Mouse (Mus musculus) forebrain, embryonic 13.5 days (tissue): ENCODE data around the gene Cd70. TPM values are rescaled to one million over a fixed set of nuclear protein-coding genes. Genes with fewer than 3 reads are reported as not detected.

Source experiments
- ATAC-seq: fragments of 200-750 bp; cut with Nextera tagmentation; 2 replicates; pipeline ENCODE4 v1.8.0; 2017
- H3K27ac ChIP-seq: fragments of 300-500 bp; sonication (generic); 2 replicates; pipeline ENCODE4 v1.5.1; 2015; ENCODE audit warnings: inconsistent platforms, mild to moderate bottlenecking, moderate library complexity
- H3K27me3 ChIP-seq: fragments of 300-500 bp; sonication (generic); 2 replicates; pipeline ENCODE4 v1.6.1; 2015; ENCODE audit warnings: mild to moderate bottlenecking, inconsistent platforms
- H3K36me3 ChIP-seq: fragments of 300-500 bp; sonication (generic); 2 replicates; pipeline ENCODE4 v1.6.1; 2015; ENCODE audit warnings: mild to moderate bottlenecking, inconsistent platforms; ENCODE audit not compliant: poor library complexity, severe bottlenecking
- H3K4me1 ChIP-seq: fragments of 300-500 bp; sonication (generic); 2 replicates; pipeline ENCODE4 v1.6.1; 2015; ENCODE audit warnings: inconsistent platforms
- H3K4me2 ChIP-seq: fragments of 300-500 bp; sonication (generic); 2 replicates; pipeline ENCODE4 v1.6.1; 2015; ENCODE audit warnings: inconsistent platforms, mild to moderate bottlenecking, moderate library complexity
- H3K4me3 ChIP-seq: fragments of 300-500 bp; sonication (generic); 2 replicates; pipeline ENCODE4 v1.5.1; 2015; ENCODE audit warnings: mild to moderate bottlenecking, inconsistent platforms
- H3K9ac ChIP-seq: fragments of 300-500 bp; sonication (generic); 2 replicates; pipeline ENCODE4 v1.6.1; 2015; ENCODE audit warnings: mild to moderate bottlenecking, inconsistent platforms
- H3K9me3 ChIP-seq: fragments of 300-500 bp; sonication (generic); replicated peaks from 2 replicates; pipeline ENCODE4 v1.6.1; 2016; ENCODE audit warnings: inconsistent platforms
- WGBS: fragments of 180-500 bp; shearing (Covaris S2); methylation state at CpG from one replicate; pipeline ENCODE4 v1.1.7; 2015; 5-methylcytosine and 5-hydroxymethylcytosine counted together
- polyA plus RNA-seq: library from polyadenylated mRNA; unstranded; fragments of >200 nt; fragmentation: Nextera tagmentation; extraction: Ambion mirVana; gene quantifications from 2 replicates; pipeline ENCODE4 v1.2.1, GENCODE M21; 2015

Cd70 gene
- polyA plus RNA-seq, 1 experiment from 2014 or later = not detected

DNA sequence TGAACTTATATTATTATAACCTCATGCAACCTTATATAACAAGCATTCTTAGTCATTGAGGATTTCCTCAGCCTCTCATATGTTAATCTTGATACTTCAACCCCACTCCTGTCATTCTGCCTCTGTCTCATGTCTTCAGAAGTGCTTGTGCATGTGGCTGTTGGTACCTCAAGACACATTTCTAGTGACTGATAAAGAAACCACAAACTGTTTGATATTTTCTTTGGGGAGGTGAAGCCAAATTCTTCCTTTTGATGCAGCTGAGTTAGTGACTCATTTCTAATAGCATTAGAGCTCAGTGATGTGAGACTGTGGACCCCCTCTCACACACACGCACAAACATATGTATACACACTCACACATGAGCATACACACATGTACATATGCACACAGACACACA lies 17.8 kb downstream of the Cd70 start:
- Histone ChIP-seq H3K4me2 (no peak overlapping the region), H3K4me3 (no peak overlapping the region)

DNA sequence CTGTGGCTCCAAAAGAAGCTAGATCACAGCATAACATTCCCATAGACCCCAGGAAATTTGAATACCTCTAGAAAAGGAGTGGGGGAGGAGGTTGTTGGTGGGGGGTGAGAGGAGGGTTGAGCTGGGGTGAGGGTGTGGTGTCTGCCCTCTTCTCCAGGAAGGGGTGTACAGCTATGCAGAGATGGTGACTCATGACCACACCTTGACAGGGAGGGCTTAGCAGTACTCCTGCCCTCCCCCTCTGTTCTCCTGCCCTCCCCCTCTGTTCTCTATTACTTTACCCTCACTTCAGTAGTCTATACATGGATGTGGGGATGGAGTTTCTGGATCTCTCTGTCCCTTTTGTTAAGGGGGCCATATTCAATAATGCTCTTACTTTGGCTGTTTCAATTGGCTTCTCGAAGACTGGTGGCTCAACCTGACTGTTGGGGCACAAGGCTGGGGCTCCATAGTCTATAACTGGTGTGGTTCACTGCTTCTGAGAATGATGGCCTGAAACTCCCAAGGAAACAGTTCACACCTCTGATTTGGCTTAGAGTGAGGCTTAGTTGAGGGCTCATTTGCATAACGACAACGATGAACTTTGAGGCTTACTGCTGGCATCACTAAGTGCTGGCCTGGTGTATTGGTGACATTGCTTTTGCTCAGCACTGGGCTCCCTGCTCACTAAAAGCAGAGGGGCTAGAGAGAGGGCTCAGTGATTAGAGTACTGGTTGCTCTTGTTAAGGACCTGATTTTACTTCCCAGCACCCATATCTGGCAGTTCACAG lies 23.5 kb downstream of the Cd70 start:
- no peaks in the 10 kb centered on the region for H3K36me3 ChIP-seq
- H3K4me2 ChIP-seq = no peak overlapping the region
- no peaks in the 10 kb centered on the region for H3K9me3 ChIP-seq
- H3K9ac ChIP-seq = no peak overlapping the region
- no peak overlapping the region for H3K27ac ChIP-seq
- no peaks in the 10 kb centered on the region for H3K27me3 ChIP-seq
- 56% methylated on average over 3 of the region's 3 CpGs for WGBS
- H3K4me1 ChIP-seq = no peaks in the 10 kb centered on the region
- ATAC-seq = no peak
- H3K4me3 ChIP-seq = no peak overlapping the region

More for the DNA sequence above, 17.8 kb downstream of the Cd70 start:
- Histone ChIP-seq H3K4me1 (no peaks in the 10 kb centered on the region), H3K27ac (no peak overlapping the region), H3K9me3 (no peaks in the 10 kb centered on the region), H3K36me3 (no peaks in the 10 kb centered on the region), H3K27me3 (no peaks in the 10 kb centered on the region), H3K9ac (no peak overlapping the region)
- ATAC-seq = no peak
- 84% methylated on average over 1 of the region's 1 CpGs for WGBS

DNA sequence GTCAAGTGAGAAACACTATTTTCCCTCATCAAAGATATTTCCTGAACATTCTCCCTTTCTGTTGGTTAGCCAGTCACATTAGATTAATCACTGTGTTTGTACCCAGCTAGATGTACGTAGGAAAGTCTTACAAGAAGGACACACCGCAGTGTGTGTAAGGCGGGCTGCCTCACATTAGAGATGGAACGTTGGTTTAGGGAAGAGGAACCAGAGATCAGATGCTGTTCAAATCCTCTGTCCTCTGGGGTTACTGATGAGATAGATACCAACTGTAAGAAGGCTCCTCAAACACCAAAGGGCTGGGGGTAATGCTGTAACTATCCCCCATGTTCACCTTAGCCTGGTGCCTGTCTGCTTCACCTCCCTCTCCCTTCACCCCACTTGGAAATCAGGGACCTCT lies 24.8 kb downstream of the Cd70 start:
- no peaks in the 10 kb centered on the region for H3K36me3 ChIP-seq
- H3K4me1 ChIP-seq = no peaks in the 10 kb centered on the region
- no peaks in the 10 kb centered on the region for H3K27me3 ChIP-seq
- no peak overlapping the region for H3K4me3 ChIP-seq
- H3K4me2 ChIP-seq = no peak overlapping the region
- no peak overlapping the region for H3K9ac ChIP-seq
- H3K27ac ChIP-seq = no peak overlapping the region
- 93% methylated on average over 4 of the region's 4 CpGs for WGBS
- ATAC-seq = no peak
- H3K9me3 ChIP-seq = no peaks in the 10 kb centered on the region

DNA sequence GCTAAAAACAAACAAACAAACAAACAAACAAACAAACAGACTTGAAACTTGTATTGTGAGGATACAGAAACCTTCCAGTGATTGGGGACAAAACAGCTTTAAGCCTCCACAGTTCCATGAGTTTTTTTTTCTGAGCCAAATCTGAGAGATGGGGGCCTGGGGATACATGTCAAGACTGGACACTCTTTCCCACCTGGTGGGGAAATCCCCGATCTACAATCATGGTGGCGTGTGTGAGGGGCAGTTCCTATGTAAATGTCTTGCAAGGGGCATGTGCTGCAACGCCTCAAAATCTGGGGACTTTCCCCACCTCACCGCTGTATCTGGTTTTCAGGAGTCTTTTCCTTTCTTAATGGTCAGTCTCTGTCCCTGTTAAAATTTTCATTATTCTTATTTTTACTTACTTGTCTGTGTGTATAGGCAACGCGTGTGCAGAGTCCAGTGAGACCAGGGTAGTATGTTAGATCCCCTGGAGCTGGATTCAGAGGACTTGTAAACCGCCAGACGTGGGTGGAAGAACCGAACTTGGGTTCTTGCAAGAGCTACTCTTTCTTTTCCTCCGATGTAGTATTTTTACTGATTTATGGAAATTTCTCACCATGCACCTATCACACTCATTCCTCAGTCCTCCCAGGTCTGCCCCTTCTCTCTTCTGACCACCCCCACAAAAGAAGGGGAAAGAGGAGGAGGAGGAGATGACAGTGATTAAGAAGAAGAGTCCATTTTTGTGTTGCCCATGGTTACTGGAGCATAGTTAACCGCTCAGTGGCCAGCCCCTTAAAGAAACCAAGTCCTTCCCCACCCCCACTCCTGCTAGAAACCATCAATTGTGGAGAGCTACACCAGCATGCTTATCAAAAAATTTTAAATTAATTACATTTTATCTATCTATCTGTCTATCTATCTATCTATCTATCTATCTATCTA lies 26.1 kb downstream of the Cd70 start:
- Histone ChIP-seq H3K4me3 (no peak overlapping the region), H3K4me2 (no peak overlapping the region), H3K9me3 (no peaks in the 10 kb centered on the region), H3K4me1 (no peaks in the 10 kb centered on the region), H3K36me3 (no peaks in the 10 kb centered on the region), H3K27me3 (no peaks in the 10 kb centered on the region), H3K27ac (no peak overlapping the region), H3K9ac (no peak overlapping the region)
- WGBS = 90% methylated on average over 11 of the region's 11 CpGs
- ATAC-seq = no peak

DNA sequence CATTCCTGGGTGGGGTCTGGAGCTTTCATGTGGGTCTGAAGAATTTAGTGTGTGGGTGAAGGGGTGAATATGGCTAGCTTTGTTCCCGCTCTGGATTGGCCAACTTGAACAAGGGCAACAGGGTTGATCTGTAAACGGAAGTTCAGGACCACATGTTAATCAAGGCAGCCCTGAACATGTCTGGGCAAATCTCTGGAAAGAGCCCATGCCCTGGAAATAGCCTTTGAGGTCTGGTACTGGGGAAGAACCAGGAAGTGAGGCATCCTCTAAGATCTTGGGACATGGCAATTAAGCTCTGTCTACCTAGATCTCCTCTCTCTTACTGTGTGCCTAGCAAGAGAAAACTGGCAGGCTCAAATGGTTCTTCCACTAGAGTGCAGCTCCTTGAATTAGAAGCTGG lies 27.7 kb downstream of the Cd70 start:
- Histone ChIP-seq H3K4me3 (no peak overlapping the region), H3K27ac (no peak overlapping the region), H3K9ac (no peak overlapping the region), H3K4me1 (no peaks in the 10 kb centered on the region), H3K9me3 (no peaks in the 10 kb centered on the region), H3K36me3 (no peaks in the 10 kb centered on the region), H3K27me3 (peaks cover 3% of the 10 kb centered on the region; the same call in 1 of the 2 replicates), H3K4me2 (no peak overlapping the region)
- 94% methylated on average over 2 of the region's 2 CpGs for WGBS
- ATAC-seq = no peak

DNA sequence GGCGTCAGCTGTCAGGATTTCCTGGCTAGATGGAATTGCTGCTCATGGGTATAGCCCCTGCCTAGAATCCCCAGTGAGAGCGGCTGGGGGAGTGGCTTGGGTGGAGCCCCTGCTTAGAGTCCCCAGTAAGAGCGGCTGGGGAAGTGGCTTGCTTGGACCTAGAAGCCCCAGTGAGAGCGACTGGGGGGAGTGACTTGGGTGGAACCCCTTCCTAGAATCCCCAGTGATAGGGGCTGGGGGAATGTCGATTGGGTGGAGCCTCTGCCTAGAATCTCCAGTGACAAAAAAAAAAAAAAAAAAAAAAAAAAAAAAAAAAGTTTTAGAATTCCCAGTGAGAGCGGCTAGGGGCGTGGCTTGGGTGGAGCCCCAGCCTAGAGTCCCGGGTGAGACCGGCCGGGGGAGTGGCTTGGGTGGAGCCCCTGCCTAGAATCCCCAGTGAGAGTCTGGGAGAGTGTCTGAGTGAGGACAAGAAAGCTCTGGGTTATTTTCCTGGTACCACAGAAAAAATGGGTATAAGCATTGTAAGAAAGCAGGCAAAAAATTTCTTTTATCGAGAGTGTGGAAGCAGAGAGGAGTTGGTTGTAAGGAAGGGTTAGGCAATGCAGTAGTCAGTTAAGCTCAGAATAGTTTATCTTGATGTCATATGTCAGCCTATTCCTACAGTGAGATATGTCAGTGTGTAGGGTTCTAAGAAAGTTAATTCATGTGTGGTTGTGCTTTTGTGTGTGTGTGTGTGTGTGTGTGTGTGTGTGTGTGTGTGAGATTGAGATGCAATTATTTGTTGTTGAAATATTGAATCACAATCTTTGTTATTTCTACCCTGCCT lies 30.8 kb downstream of the Cd70 start:
- Histone ChIP-seq H3K27ac (no peak overlapping the region), H3K27me3 (peaks cover 4% of the 10 kb centered on the region; the same call in 1 of the 2 replicates), H3K4me3 (no peak overlapping the region), H3K4me2 (peak overlapping the region; percentile 22), H3K9ac (no peak overlapping the region), H3K36me3 (no peaks in the 10 kb centered on the region), H3K9me3 (no peaks in the 10 kb centered on the region), H3K4me1 (no peaks in the 10 kb centered on the region)
- 2% methylated on average over 11 of the region's 11 CpGs for WGBS
- ATAC-seq = peak; percentile 77

DNA sequence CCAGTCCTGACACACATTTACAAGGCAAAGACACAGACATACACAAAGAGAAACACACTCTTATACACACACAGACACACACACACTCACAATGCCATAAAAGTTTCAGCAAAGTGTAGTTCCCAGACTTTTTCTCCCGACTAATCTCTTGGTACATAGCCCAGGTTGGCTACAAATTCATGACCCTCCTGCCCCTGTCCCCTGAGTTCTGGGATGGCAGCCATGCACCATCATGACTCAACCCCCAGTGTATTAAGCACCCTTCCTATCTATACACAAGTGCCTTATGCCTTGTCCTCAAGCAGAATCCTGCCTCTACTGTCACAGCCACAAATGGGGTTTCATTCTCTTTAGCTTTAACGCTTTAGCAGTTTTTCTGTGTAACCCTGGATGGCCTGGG lies 32.8 kb downstream of the Cd70 start:
- Histone ChIP-seq H3K27me3 (peaks cover 4% of the 10 kb centered on the region; the same call in 1 of the 2 replicates), H3K9me3 (no peaks in the 10 kb centered on the region), H3K4me3 (no peak overlapping the region), H3K36me3 (no peaks in the 10 kb centered on the region), H3K4me2 (no peak overlapping the region), H3K27ac (no peak overlapping the region), H3K9ac (no peak overlapping the region), H3K4me1 (no peaks in the 10 kb centered on the region)
- no peak for ATAC-seq
- WGBS = 83% methylated on average over 2 of the region's 2 CpGs

DNA sequence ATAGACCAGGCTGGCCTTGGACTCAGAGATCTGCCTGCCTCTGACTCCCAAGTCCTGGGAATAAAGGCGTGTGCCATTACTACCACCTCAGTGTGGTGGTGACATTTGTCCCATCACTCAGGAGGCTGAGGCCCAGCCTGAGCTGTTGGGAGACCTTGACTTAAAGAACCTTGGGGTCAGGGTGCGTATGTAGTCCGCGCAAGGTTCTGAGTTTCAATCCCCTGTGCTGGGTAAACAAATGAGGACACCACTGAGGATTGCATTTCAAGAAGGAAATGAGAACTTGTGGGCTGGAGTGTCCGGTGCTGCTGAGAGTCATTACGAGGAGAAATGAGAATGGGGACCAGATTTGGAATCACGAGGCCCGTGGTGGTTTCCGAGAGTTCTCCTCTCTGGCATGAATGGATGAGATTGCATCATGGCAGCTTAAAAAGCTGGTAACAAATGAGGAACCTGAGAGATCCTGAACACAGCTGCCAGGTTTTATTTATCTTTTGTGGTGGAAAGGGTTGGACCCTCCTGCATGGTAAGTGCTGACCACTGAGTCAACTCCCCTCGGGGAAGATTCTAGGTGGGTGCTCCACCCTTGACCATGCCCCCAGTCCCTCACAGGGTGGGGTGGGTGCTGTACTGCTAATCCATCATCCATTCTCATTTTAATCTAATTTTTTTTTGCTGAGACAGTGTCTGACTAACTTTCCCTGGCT lies 36.7 kb downstream of the Cd70 start:
- Histone ChIP-seq H3K4me1 (peaks cover 3% of the 10 kb centered on the region; the same call in 1 of the 2 replicates), H3K27me3 (peaks cover 4% of the 10 kb centered on the region; the same call in 1 of the 2 replicates), H3K9ac (no peak overlapping the region), H3K4me2 (no peak overlapping the region), H3K27ac (no peak overlapping the region), H3K4me3 (no peak overlapping the region), H3K9me3 (no peaks in the 10 kb centered on the region), H3K36me3 (no peaks in the 10 kb centered on the region)
- ATAC-seq = no peak
- WGBS = 89% methylated on average over 10 of the region's 10 CpGs

DNA sequence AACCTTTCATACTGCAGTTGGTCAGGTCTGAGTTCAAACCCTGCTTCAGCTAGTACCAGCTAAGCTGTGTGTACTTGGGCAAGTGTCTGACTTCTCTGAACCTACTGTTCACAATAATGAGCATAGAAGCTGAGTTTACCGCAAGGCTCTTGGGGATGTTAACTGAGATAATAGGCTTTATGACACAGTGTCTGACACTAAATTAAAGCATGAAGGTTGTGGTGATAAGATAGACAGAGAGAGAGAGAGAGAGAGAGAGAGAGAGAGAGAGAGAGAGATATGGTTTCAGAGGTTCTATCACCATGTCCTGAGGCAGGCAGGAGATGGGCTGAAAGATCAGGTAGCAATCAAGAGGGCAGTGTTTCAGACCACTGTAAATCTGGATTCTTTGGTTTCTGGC lies 39.6 kb downstream of the Cd70 start:
- Histone ChIP-seq H3K9me3 (no peaks in the 10 kb centered on the region), H3K27me3 (no peaks in the 10 kb centered on the region), H3K4me1 (peaks cover 20% of the 10 kb centered on the region), H3K4me2 (no peak overlapping the region), H3K4me3 (no peak overlapping the region), H3K36me3 (no peaks in the 10 kb centered on the region), H3K9ac (no peak overlapping the region), H3K27ac (no peak overlapping the region)
- WGBS = 100% methylated on average over 1 of the region's 1 CpGs
- no peak for ATAC-seq

DNA sequence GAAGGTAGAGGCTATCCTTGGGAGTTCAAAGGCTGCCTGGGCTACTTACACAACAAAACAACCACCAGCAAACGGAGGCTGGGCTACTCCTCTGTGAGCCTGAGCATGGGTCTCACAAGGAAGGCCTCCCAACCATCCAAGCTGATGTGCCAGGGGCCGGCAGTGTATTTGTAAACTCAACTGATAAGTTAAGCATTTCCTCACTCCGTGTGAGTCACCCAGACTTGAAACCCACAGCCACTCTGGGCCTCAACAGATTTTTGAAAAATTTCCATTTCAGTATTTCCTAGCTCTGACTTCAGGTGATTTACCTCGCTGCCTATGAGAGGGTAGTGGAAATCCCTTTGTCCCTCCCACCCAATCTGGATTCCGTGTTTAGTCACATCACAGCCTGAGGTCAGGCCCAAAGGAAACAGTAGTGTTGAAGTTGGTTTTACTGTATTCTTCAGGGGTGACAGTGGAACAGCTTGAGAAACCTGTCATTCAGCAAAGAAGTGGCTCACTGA lies 40.9 kb downstream of the Cd70 start:
- Histone ChIP-seq H3K9ac (no peak overlapping the region), H3K4me1 (peaks cover 28% of the 10 kb centered on the region)
- WGBS = 65% methylated on average over 5 of the region's 5 CpGs

DNA sequence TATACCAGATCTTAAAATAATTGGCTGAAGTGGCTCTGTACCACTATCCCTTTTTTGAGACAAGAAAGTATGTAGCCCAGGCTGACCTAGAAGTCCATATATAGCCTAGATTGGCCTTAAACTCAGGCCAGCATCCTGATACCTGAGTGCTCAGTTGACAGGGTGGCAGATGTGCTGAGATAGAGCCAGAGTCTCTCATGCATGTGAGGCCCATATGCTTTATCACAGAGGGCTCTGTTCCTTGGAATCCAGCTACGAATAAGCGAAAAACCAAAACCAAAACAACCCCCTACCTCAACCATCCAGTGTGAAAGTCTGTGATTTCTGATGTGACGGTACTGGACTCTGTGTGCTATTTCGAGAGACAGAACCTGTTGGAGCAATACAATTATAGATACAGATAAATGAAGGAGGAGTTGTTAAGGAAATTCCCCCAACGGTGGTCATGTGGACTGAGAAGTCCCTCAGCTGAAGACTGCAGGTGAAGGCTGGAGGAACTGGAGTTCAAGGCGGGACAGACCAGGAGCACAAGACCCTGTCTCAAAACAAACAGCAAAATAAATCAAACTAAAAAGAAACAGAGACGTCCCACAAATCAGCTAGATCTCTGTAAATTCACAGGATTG lies 41.4 kb downstream of the Cd70 start:
- Histone ChIP-seq H3K4me3 (no peak overlapping the region), H3K9me3 (no peaks in the 10 kb centered on the region), H3K4me1 (peaks cover 28% of the 10 kb centered on the region), H3K27me3 (no peaks in the 10 kb centered on the region), H3K4me2 (no peak overlapping the region), H3K36me3 (no peaks in the 10 kb centered on the region), H3K27ac (no peak overlapping the region), H3K9ac (no peak overlapping the region)
- no peak for ATAC-seq
- WGBS = 89% methylated on average over 7 of the region's 7 CpGs

More for the DNA sequence above, 40.9 kb downstream of the Cd70 start:
- Histone ChIP-seq H3K27ac (no peak overlapping the region), H3K9me3 (no peaks in the 10 kb centered on the region), H3K27me3 (no peaks in the 10 kb centered on the region), H3K4me3 (no peak overlapping the region), H3K36me3 (no peaks in the 10 kb centered on the region), H3K4me2 (no peak overlapping the region)
- no peak for ATAC-seq
